Mouse (Mus musculus) G1E-ER4 (cell line): Measurements from ENCODE around the gene Elf1. TPM values are rescaled to one million over a fixed set of nuclear protein-coding genes. Genes with fewer than 3 reads are reported as not detected.

Experiments used
- GATA1 ChIP-seq: IDR thresholded peaks from one replicate; pipeline ENCODE4 v1.8.0; 2012; ENCODE audit warnings: low read length, inconsistent platforms
- polyA plus RNA-seq: library from polyadenylated mRNA; stranded (reverse); fragments of >175 nt; gene quantifications from 2 replicates; pipeline ENCODE4 v1.2.3, GENCODE M21; 2012

The Elf1 gene
- polyA plus RNA-seq, 1 experiment: 9.0 TPM

GRCm38 (mm10) chr14:79483611-79484120 lies 2.7 kb downstream of the Elf1 start:
- TF ChIP-seq GATA1: no peak

GRCm38 (mm10) chr14:79486617-79486992 lies 5.6 kb downstream of the Elf1 start:
- no peak for TF ChIP-seq GATA1

GRCm38 (mm10) chr14:79486993-79487731 lies 6.2 kb downstream of the Elf1 start:
- no peak for TF ChIP-seq GATA1

- no peak for TF ChIP-seq GATA1
These were observed 7.5 kb downstream of the Elf1 start for GRCm38 (mm10) chr14:79488531-79488930.

GRCm38 (mm10) chr14:79489150-79489549 lies 8.2 kb downstream of the Elf1 start:
- no peak for TF ChIP-seq GATA1

GRCm38 (mm10) chr14:79490246-79490645 lies 9.3 kb downstream of the Elf1 start:
- TF ChIP-seq GATA1: no peak

- TF ChIP-seq GATA1: no peak
These were observed 13.4 kb downstream of the Elf1 start for GRCm38 (mm10) chr14:79494349-79494748.

GRCm38 (mm10) chr14:79499326-79499725 lies 18.3 kb downstream of the Elf1 start:
- peak; percentile 2 for TF ChIP-seq GATA1

GRCm38 (mm10) chr14:79500756-79501155 lies 19.8 kb downstream of the Elf1 start:
- peak; percentile 82 for TF ChIP-seq GATA1

- TF ChIP-seq GATA1: no peak
These were observed 22.5 kb downstream of the Elf1 start for GRCm38 (mm10) chr14:79503371-79504075.

- TF ChIP-seq GATA1: no peak
These were observed 23.4 kb downstream of the Elf1 start for GRCm38 (mm10) chr14:79504246-79505006.

- TF ChIP-seq GATA1: no peak
These were observed 25.2 kb downstream of the Elf1 start for GRCm38 (mm10) chr14:79506207-79506606.

- no peak for TF ChIP-seq GATA1
These were observed 26.9 kb downstream of the Elf1 start for GRCm38 (mm10) chr14:79507846-79508245.

GRCm38 (mm10) chr14:79508662-79509305 lies 27.8 kb downstream of the Elf1 start:
- TF ChIP-seq GATA1: no peak

GRCm38 (mm10) chr14:79511521-79511920 lies 30.5 kb downstream of the Elf1 start:
- TF ChIP-seq GATA1: no peak
